Comparison of ENCODE assay signal across 8 mouse cellular contexts in the genomic region with DNA sequence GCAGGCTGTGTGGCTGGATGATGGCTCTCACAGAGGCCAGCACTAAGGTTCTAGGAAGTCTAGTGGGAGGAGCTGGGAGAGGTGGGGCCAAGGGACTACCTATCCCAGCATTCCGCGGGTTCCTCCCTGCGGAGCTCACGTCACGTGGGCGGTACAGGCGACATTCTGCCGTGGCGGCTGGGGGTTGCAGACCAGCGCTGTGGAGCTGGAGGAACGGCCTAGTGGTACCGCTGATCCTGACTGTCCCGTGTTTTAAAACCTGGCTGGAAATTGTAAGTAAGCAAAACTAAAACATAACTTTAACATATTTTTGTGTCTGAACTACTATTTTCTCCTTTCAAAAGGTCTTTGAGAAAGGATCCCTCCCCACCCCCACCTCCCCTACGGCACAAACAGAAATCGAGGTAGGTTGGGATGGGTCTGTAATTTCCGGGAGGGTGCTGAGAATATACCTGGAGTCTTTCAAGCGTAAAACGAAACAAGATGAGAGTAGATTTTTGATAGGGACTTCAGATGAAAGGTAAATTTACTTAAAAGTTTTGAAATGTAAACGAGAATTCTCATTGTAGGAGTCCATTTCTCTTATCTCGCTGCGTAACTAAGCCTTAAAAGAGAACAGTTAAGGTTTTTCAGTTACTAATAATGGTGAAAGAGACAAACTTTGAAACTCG. TPM values are rescaled to one million over a fixed set of nuclear protein-coding genes. Genes with fewer than 3 reads are reported as not detected.
DNase-seq lines count a peak whose midpoint lies in the region; ATAC-seq and TF ChIP-seq lines count a peak whose summit lies in the region.

No protein-coding gene starts in this region.

- no peaks in the 10 kb centered on the region for H3K27me3 ChIP-seq in lung, embryonic 15.5 days

- TF ChIP-seq CTCF in olfactory bulb, adult 2 months (IDR thresholded peaks at IDR 0.05; ENCODE audit: insufficient read depth, low read depth, low read length) = no peak

- peak overlapping the region; percentile 65 for H3K4me3 ChIP-seq in lung, embryonic 15.5 days
- peak overlapping the region; percentile 32 for H3K4me3 ChIP-seq in olfactory bulb, adult 2 months (ENCODE audit: insufficient read depth, low read depth, low read length)

- peak overlapping the region; percentile 81 for H3K4me2 ChIP-seq in lung, embryonic 15.5 days

- ATAC-seq in hematopoietic stem cell, adult 5-6 weeks (replicated peaks in 1 of 2; ENCODE audit: insufficient read depth in 1 of 2, low FRiP score in 2 of 2, low TSS enrichment in 1 of 2, low read depth in 1 of 2, poor library complexity in 2 of 2, severe bottlenecking in 2 of 2) = peak; percentile 74
- peak; percentile 87 for ATAC-seq in lung, embryonic 15.5 days (ENCODE audit: borderline replicate concordance, extremely low read depth, low FRiP score, low TSS enrichment)

- peak; percentile 93 for DNase-seq in MN1 (ENCODE audit: low spot score)
- peak; percentile 85 for DNase-seq in cerebellum, adult 8-10 months
- peak; percentile 93 for DNase-seq in forelimb bud, embryonic 11.5 days (ENCODE audit: low read depth, low spot score)
- DNase-seq in layer of hippocampus, adult 9-10 months (ENCODE audit: low spot score) = peak; percentile 82
- DNase-seq in thymus, adult 18-20 months = peak; percentile 83 to 91

- peaks cover 18% of the 10 kb centered on the region for H3K4me1 ChIP-seq in lung, embryonic 15.5 days
- peaks cover 4% of the 10 kb centered on the region for H3K4me1 ChIP-seq in olfactory bulb, adult 2 months (ENCODE audit: control insufficient read depth, insufficient read depth, low read length)

- peak overlapping the region; percentile 64 for H3K27ac ChIP-seq in lung, embryonic 15.5 days
- H3K27ac ChIP-seq in olfactory bulb, adult 2 months (ENCODE audit: insufficient read depth, low read depth, low read length) = 0 out of 2 replicates have a peak overlapping the region, but pooled peaks have one; percentile 4

- no peaks in the 10 kb centered on the region for H3K9me3 ChIP-seq in lung, embryonic 15.5 days

- peaks cover 8% of the 10 kb centered on the region for H3K36me3 ChIP-seq in lung, embryonic 15.5 days

- 1% methylated on average over 22 of the region's 22 CpGs for WGBS in lung, embryonic 15.5 days
- under 1% methylated on average over 22 of the region's 22 CpGs for WGBS in olfactory bulb, adult 2 months

- peak overlapping the region; percentile 65 for H3K9ac ChIP-seq in lung, embryonic 15.5 days

- TF ChIP-seq POLR2A in olfactory bulb, adult 2 months (IDR thresholded peaks at IDR 0.05; ENCODE audit: insufficient read depth, low read depth, low read length) = peak; percentile 90

RNA-seq across cellular contexts. Expression of a gene that starts 4.6 kb away (rescaled TPM):
- 25.0 and 32.0 TPM in 2 replicates for total RNA-seq in hematopoietic stem cell, adult 5-6 weeks (2017)
- 43.6 and 50.9 TPM in 2 replicates for polyA plus RNA-seq in lung, embryonic 15.5 days (2015; fragmentation: Nextera tagmentation; extraction: Ambion mirVana)
- not detected in 2 replicates for polyA plus RNA-seq in olfactory bulb, adult 2 months (2012; ENCODE audit: insufficient read depth, insufficient read length, low replicate concordance, missing spikeins)

RNA-seq across cellular contexts. Expression of a gene that starts 5.7 kb away (rescaled TPM):
- total RNA-seq in hematopoietic stem cell, adult 5-6 weeks (2017) = 65.9 and 81.2 TPM in 2 replicates
- polyA plus RNA-seq in lung, embryonic 15.5 days (2015; fragmentation: Nextera tagmentation; extraction: Ambion mirVana) = 105 and 110 TPM in 2 replicates
- not detected in 2 replicates for polyA plus RNA-seq in olfactory bulb, adult 2 months (2012; ENCODE audit: insufficient read depth, insufficient read length, low replicate concordance, missing spikeins)

Comparison
In these comparisons a context has a peak if more than half of its experiments do, and no peak if none do; other contexts are left out.
1. Peak in every context shown above with its lines: DNase-seq, ATAC-seq, H3K4me3 ChIP-seq and H3K27ac ChIP-seq.